Mouse (Mus musculus) thymus, adult 2 months (tissue): Measurements from ENCODE around the gene Fam187a. TPM values are rescaled to one million over a fixed set of nuclear protein-coding genes. Genes with fewer than 3 reads are reported as not detected.

Experiments
- DNase-seq: peaks from one replicate; pipeline ENCODE4 v3.0.0; 2021
- H3K27ac ChIP-seq: fragments of 200-500 bp; 2 replicates; pipeline ENCODE4 v1.5.1; 2012; ENCODE audit warnings: low read length, control low read depth; ENCODE audit not compliant: control insufficient read depth, insufficient read depth
- H3K27me3 ChIP-seq: fragments of 200-500 bp; 2 replicates; pipeline ENCODE4 v1.6.1; 2012; ENCODE audit warnings: mild to moderate bottlenecking, low read length, moderate library complexity, mixed read lengths; ENCODE audit not compliant: control insufficient read depth, insufficient read depth
- H3K36me3 ChIP-seq: fragments of 200-500 bp; 2 replicates; pipeline ENCODE4 v1.6.1; 2012; ENCODE audit warnings: mild to moderate bottlenecking, low read length, moderate library complexity; ENCODE audit not compliant: control insufficient read depth, insufficient read depth
- H3K4me1 ChIP-seq: fragments of 200-500 bp; replicated peaks from 2 replicates; pipeline ENCODE4 v1.6.1; 2012; ENCODE audit warnings: low read length; ENCODE audit not compliant: control insufficient read depth, insufficient read depth
- H3K4me3 ChIP-seq: fragments of 200-500 bp; 2 replicates; pipeline ENCODE4 v1.5.1; 2012; ENCODE audit warnings: mild to moderate bottlenecking, low read length, control low read depth, moderate library complexity; ENCODE audit not compliant: control insufficient read depth, insufficient read depth
- CTCF ChIP-seq: fragments of 200-500 bp; IDR thresholded peaks from 2 replicates; pipeline ENCODE4 v1.5.1; 2012; ENCODE audit warnings: mild to moderate bottlenecking, control low read depth, low read length, moderate library complexity, borderline replicate concordance; ENCODE audit not compliant: control insufficient read depth, poor library complexity, insufficient read depth; ENCODE audit errors: extremely low read depth
- POLR2A ChIP-seq: fragments of 200-500 bp; IDR thresholded peaks from 2 replicates; pipeline ENCODE4 v1.6.1; 2012; ENCODE audit warnings: mild to moderate bottlenecking, low read length, control low read depth, moderate library complexity; ENCODE audit not compliant: control insufficient read depth, poor library complexity, insufficient read depth; ENCODE audit errors: extremely low read depth
- WGBS: fragments of 180-500 bp; shearing (Covaris S2); methylation state at CpG from one replicate; pipeline ENCODE4 v1.1.7; 2018; 5-methylcytosine and 5-hydroxymethylcytosine counted together
- polyA plus RNA-seq: library from polyadenylated mRNA; depleted of rRNA; stranded (reverse); fragments of >200 nt; gene quantifications from 2 replicates; pipeline ENCODE4 v1.2.3, GENCODE M21; 2012

Fam187a gene
- polyA plus RNA-seq, 1 experiment: not detected

DNA sequence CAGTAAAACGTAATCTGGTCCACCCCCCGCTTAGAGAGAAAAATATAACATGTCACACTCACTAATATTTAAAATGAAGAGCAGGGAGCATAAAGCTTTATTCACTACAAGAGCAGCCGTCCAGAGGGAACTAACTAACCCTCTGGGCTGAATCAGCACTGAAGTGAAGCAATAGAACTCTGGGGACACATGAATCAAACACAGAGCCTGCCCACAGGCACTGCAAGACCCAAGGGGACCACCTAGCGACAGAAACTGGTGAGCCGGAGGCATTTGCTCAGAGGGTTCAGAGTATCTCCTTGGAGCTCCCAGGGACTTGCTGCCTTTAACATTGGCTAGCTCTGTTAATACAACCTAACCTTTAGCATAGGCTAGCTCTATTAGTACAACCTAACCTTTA is 5.1 kb downstream of the Fam187a start:
- Histone ChIP-seq H3K4me1 (peaks cover 9% of the 10 kb centered on the region), H3K27me3 (no peaks in the 10 kb centered on the region), H3K27ac (no peak overlapping the region), H3K4me3 (no peak overlapping the region), H3K36me3 (no peaks in the 10 kb centered on the region)
- WGBS: 82% methylated on average over 5 of the region's 5 CpGs
- TF ChIP-seq POLR2A: no peak
- TF ChIP-seq CTCF: no peak
- no peak for DNase-seq

DNA sequence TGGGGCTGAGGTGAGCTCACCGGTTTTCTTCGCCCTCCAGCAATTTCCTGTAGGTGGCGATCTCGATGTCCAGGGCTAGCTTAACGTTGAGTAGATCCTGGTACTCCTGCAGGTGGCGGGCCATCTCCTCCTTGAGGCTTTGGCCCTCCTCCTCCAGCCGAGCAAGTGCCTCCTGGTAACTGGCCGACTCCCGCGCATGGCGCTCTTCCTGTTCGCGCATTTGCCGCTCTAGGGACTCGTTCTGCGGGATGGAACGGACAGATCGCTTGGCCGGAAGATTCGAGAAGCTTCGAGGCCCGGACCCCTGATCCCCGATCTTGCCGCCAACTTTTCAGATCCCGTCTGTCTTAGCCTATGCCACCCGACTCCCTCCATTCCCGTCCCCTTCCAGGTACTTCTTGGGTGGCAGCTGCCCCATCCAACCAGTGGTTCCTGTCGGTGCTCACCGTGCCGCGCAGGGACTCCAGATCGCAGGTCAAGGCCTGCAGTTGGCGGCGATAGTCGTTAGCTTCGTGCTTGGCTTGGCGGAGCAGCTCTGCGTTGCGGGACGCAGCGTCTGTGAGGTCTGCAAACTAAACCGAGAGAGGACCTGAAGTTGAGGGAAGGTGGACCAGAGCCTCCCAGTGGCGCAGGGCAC is 8.2 kb downstream of the Fam187a start:
- Histone ChIP-seq H3K4me3 (peak overlapping the region; percentile 37), H3K36me3 (no peaks in the 10 kb centered on the region), H3K27ac (no peak overlapping the region), H3K27me3 (no peaks in the 10 kb centered on the region), H3K4me1 (peaks cover 9% of the 10 kb centered on the region)
- peak; percentile 75 for DNase-seq
- 8% methylated on average over 43 of the region's 43 CpGs for WGBS
- TF ChIP-seq POLR2A: 0 out of 2 replicates have a peak, but pooled peaks have one; percentile 27
- TF ChIP-seq CTCF: 0 out of 2 replicates have a peak, but pooled peaks have one; percentile 26

DNA sequence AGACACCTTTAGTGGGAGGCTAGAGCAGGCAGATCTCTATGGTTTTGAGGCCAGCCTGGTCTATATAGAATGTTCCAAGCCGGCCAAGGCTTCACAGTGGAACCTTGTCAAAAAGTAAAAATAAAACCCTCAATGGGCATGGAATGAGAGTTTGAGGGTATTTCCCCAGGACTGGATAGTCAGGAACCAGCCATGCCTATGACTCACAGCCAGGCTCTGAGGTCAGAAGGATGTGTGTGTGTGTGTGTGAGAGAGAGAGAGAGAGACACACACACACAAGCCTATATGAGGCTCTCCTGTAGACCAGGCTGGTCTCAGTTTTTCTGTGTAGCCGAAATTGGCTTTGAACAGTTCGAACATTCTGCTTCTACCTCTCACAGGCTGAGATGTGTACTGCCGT is 9.7 kb downstream of the Fam187a start:
- peaks cover 9% of the 10 kb centered on the region for H3K4me1 ChIP-seq
- H3K36me3 ChIP-seq: no peaks in the 10 kb centered on the region
- TF ChIP-seq POLR2A (no peak), CTCF (no peak)
- no peaks in the 10 kb centered on the region for H3K27me3 ChIP-seq
- 88% methylated on average over 4 of the region's 4 CpGs for WGBS
- DNase-seq: no peak
- H3K27ac ChIP-seq: no peak overlapping the region
- H3K4me3 ChIP-seq: no peak overlapping the region

DNA sequence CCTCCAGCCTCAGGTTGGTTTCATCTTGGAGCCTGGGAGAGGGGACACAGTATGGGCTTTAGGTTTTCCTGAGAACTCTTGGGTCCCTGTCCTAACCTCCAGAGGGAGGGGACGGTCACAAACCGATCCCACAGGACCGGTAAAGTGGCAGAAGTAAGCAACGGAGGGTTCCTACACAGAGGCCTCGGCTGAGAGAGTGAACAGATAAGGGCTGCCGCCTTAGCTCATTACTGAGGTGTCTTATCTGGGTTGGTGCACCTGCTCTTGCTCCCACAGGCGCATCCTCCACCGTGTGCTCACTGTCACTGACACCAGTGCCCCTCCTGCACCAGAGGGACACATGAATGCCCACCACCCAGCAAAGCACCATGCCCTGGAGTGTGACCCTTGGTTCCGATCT is 10.8 kb downstream of the Fam187a start:
- no peaks in the 10 kb centered on the region for H3K27me3 ChIP-seq
- no peak overlapping the region for H3K27ac ChIP-seq
- 89% methylated on average over 9 of the region's 9 CpGs for WGBS
- no peak for DNase-seq
- no peaks in the 10 kb centered on the region for H3K36me3 ChIP-seq
- H3K4me1 ChIP-seq: peaks cover 9% of the 10 kb centered on the region
- no peak overlapping the region for H3K4me3 ChIP-seq
- TF ChIP-seq CTCF (no peak), POLR2A (no peak)

DNA sequence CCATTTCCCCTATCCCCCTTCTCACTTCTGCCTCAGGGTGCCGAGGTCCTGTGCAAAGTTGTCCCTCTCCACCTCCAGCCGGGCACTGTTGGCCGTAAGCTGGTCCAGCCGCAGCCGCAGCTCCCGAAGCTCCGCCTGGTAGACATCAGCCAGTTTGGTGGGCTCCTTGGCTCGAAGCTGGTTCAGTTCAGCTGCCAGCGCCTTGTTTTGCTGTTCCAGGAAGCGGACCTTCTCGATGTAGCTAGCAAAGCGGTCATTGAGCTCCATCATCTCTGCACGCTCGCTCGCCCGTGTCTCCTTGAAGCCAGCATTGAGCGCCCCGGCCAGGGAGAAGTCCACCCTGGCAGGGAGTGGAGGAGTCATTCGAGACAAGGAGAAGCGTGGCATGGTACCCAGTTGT is 11.7 kb downstream of the Fam187a start:
- peaks cover 9% of the 10 kb centered on the region for H3K4me1 ChIP-seq
- H3K36me3 ChIP-seq: no peaks in the 10 kb centered on the region
- no peak overlapping the region for H3K27ac ChIP-seq
- TF ChIP-seq POLR2A: no peak
- no peak for TF ChIP-seq CTCF
- H3K4me3 ChIP-seq: no peak overlapping the region
- 82% methylated on average over 20 of the region's 20 CpGs for WGBS
- no peak for DNase-seq
- H3K27me3 ChIP-seq: no peaks in the 10 kb centered on the region

DNA sequence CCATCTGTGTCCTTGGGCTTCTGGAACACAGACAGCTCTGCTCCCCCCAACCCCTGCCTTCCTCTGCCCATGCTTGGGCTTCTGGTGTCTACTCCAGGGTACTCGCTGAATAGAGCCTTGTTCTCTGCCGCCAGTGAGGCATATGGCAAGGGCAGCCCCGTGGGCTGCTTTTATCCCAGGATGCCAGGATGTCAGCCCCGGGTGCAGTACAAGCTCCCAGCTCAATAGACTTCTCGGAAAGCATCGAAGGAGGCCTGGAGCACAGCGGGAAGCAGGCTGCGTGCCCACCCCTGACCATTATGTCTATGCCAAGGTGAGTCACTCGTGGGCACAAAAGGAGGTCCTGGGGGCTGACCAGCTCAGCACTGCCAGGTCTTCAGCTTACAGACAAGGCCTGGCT is 13.4 kb downstream of the Fam187a start:
- H3K27me3 ChIP-seq: no peaks in the 10 kb centered on the region
- H3K27ac ChIP-seq: no peak overlapping the region
- TF ChIP-seq POLR2A (no peak), CTCF (no peak)
- peaks cover 4% of the 10 kb centered on the region for H3K4me1 ChIP-seq
- no peak overlapping the region for H3K4me3 ChIP-seq
- no peak for DNase-seq
- H3K36me3 ChIP-seq: no peaks in the 10 kb centered on the region
- WGBS: 90% methylated on average over 9 of the region's 9 CpGs
